Mouse (Mus musculus) embryo, embryonic 10 days (tissue): Measurements from ENCODE around the gene Mrap2.

Experiments
- DNase-seq: peaks from one replicate; pipeline ENCODE4 v3.0.0-alpha.2; 2015; ENCODE audit warnings: low spot score

Gene Mrap2

GRCm38 (mm10) chr9:87182231-87182630 lies 38.1 kb downstream of the Mrap2 start:
- DNase-seq, result no peak

GRCm38 (mm10) chr9:87187336-87187735 lies 43.2 kb downstream of the Mrap2 start:
- DNase-seq, result no peak

GRCm38 (mm10) chr9:87193721-87194120 lies 49.6 kb downstream of the Mrap2 start:
- no peak for DNase-seq

- no peak for DNase-seq
These were observed 53.2 kb downstream of the Mrap2 start for GRCm38 (mm10) chr9:87197277-87197676.

DNA sequence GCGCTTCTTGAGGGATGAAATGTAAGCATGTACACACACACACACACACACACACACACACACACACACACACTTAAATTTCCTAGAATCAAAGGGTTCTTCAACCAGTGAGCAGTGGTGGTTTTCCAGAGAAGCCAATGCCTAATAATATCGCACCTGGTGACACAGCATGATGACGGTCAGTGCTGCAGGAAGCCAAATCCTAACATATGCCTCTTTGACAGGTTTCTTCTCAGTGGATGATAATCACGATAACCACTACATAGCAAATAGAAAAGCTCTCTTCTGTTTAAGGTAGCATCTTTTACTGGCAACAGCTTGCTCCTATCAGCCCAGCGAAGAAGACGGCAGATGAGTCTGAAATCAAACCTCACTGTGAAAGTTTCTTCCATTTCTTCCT lies 53.9 kb downstream of the Mrap2 start:
- DNase-seq, result no peak

DNA sequence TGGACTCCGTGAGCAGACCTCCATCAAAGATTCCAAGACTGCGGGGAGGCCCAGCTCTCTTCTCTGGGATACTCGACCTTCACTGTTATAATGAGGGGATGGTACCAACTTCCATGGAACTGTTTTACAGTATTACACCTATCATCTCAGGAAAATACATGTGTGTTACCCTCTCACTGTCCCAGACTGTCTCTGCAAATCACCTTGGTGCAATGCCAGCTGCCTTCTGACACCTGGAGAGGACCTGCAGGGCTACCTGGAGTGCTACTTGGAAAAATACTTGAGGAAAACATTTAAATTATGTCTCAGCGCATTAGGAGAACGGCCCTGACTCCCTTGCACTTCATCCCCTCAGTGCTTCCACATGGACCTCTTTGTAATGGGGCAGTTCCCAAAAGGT lies 56.3 kb downstream of the Mrap2 start:
- no peak for DNase-seq

- no peak for DNase-seq
These were observed 56.8 kb downstream of the Mrap2 start for GRCm38 (mm10) chr9:87200919-87201318.

DNA sequence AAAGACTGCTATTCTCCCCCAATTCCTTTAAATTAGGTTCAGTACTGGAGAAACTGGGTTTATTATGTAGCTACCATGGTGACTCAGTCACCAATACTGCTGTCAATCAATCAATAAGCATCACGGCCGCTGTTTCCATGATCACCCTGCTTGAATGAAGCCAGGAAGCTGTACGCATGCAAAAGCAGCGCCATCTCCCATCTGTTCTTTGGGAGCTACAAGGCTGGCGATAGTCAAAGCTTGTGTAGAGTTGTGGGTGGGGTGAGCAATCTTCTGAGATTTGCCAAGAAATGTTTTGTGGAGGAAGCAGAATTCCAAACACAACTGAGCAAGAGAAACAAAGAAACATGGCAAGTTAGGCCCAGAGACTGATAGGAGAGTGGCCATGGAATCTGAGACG lies 58.3 kb downstream of the Mrap2 start:
- no peak for DNase-seq

- no peak for DNase-seq
These were observed 66.8 kb downstream of the Mrap2 start for GRCm38 (mm10) chr9:87210830-87211339.

DNA sequence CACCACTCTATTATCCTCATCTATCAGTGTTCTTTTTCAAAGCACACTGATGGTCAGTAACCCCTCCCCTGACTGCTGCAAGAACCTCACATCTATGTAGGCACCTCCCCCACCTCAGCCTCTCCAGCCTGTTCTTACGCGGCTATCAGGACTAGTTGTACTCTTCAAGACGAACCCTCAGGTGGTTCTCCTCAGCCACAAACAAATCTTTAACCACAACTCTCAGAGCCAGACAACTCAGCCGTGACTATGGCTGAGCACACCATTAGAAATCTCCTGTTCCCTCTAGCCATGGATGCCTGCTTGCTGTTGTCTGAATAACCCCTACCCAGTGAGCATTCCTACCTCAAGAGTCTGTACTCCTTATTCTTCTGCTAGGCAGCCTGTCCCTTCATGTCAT lies 69.1 kb downstream of the Mrap2 start:
- DNase-seq, result no peak
